Mouse (Mus musculus): ENCODE data around the gene Gria1.

Gria1 gene

GRCm38 (mm10) chr11:57306116-57306515 lies 294.9 kb downstream of the Gria1 start:
- no peak for DNase-seq

DNA sequence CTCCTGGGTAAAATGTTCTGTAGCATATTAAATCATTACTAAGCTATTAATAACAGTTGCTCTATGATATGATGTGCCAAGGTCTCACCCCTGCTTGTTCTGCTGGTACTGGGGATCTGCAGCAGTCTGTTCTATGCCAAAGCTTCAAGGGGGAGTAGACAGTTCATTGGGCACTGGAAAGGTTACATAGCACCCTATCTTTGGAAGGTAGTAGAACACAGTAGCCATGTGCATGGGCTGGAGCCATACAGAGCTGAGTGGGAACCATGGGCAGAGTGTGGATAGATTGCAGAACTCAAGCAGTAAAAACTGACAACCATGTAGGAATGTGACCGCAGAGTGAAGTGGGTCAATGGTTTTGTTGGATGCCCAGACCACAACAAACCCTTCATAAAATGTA lies 295.7 kb downstream of the Gria1 start:
- DNase-seq = no peak

GRCm38 (mm10) chr11:57317063-57317462 lies 305.9 kb downstream of the Gria1 start:
- no peak for DNase-seq

DNA sequence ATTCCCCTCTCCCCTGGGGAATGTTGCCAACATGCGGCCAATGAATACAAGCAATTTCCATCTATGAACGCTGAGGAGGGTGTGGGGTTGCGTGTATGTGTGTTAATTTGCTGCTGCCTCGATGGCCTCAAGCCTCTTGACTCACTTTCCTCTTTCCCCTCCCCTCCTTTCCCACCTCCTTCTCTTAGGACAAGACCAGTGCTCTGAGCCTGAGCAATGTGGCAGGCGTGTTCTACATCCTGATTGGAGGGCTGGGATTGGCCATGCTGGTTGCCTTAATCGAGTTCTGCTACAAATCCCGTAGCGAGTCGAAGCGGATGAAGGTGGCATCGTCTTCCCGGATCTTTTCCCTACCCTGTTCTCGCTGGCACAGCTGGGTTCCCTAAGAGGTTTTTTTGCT lies 306.3 kb downstream of the Gria1 start:
- no peak for DNase-seq

GRCm38 (mm10) chr11:57319374-57319773 lies 308.2 kb downstream of the Gria1 start:
- no peak for DNase-seq

- no peak for DNase-seq
Observed at GRCm38 (mm10) chr11:57324099-57324498, 312.9 kb downstream of the Gria1 start.

All from cerebellum, postnatal 36 days (tissue).